Mouse (Mus musculus) myocyte (in vitro differentiated cells): ENCODE measurements around the gene Unc45a. TPM values are rescaled to one million over a fixed set of nuclear protein-coding genes. Genes with fewer than 3 reads are reported as not detected.

Source experiments
- H3K27me3 ChIP-seq: one replicate; pipeline ENCODE4 v1.6.1; 2011; ENCODE audit not compliant: control insufficient read depth, insufficient read depth, insufficient read length
- H3K36me3 ChIP-seq: one replicate; pipeline ENCODE4 v1.6.1; 2011; ENCODE audit not compliant: control insufficient read depth, insufficient read depth
- H3K4me2 ChIP-seq: one replicate; pipeline ENCODE4 v1.6.1; 2011; ENCODE audit warnings: low read depth, control low read depth
- H3K4me3 ChIP-seq: one replicate; pipeline ENCODE4 v1.5.1; 2011; ENCODE audit warnings: mild to moderate bottlenecking, control low read depth, moderate library complexity
- H3K79me2 ChIP-seq: one replicate; pipeline ENCODE4 v1.6.1; 2011; ENCODE audit not compliant: control insufficient read depth, insufficient read depth
- H3ac ChIP-seq: one replicate; pipeline ENCODE4 v1.6.1; 2011; ENCODE audit not compliant: control insufficient read depth, insufficient read length
- CEBPB ChIP-seq: IDR thresholded peaks from 2 replicates; pipeline ENCODE4 v1.6.1; 2011; ENCODE audit warnings: mild to moderate bottlenecking, moderate library complexity; ENCODE audit not compliant: poor library complexity, insufficient read depth, severe bottlenecking
- E2F4 ChIP-seq: IDR thresholded peaks from one replicate; pipeline ENCODE4 v1.6.1; 2011; ENCODE audit warnings: mild to moderate bottlenecking, control low read depth, moderate library complexity; ENCODE audit not compliant: insufficient read depth
- MAX ChIP-seq: IDR thresholded peaks from one replicate; pipeline ENCODE4 v1.6.1; 2011; ENCODE audit warnings: low read depth, mild to moderate bottlenecking, control low read depth
- MYOD1 ChIP-seq, 3 experiments: IDR thresholded peaks; one replicate each; pipeline ENCODE4 v1.6.1; 2011; ENCODE audit warnings: control low read depth in 2 of 3, low read depth in 2 of 3, mild to moderate bottlenecking in 2 of 3, moderate library complexity in 1 of 3; ENCODE audit not compliant: insufficient read length in 2 of 3, control insufficient read depth in 1 of 3
- MYOG ChIP-seq, 3 experiments: IDR thresholded peaks; one replicate each; pipeline ENCODE4 v1.6.1; 2011; ENCODE audit warnings: control low read depth in 2 of 3, low read depth in 2 of 3, mild to moderate bottlenecking in 2 of 3; ENCODE audit not compliant: insufficient read length in 2 of 3, control insufficient read depth in 1 of 3, insufficient read depth in 1 of 3
- POLR2A ChIP-seq: IDR thresholded peaks from one replicate; pipeline ENCODE4 v1.6.1; 2011; ENCODE audit warnings: low read depth, mild to moderate bottlenecking, control low read depth, moderate library complexity; ENCODE audit not compliant: insufficient read length
- POLR2AphosphoS2 ChIP-seq: IDR thresholded peaks from one replicate; pipeline ENCODE4 v1.6.1; 2011; ENCODE audit warnings: low read depth, control low read depth; ENCODE audit not compliant: insufficient read length
- REST ChIP-seq: IDR thresholded peaks from one replicate; pipeline ENCODE4 v1.6.1; 2011; ENCODE audit warnings: mild to moderate bottlenecking, control low read depth, moderate library complexity; ENCODE audit not compliant: insufficient read depth, insufficient read length
- SRF ChIP-seq: IDR thresholded peaks from one replicate; pipeline ENCODE4 v1.6.1; 2011; ENCODE audit warnings: low read depth; ENCODE audit not compliant: control insufficient read depth, insufficient read length
- TCF12 ChIP-seq: IDR thresholded peaks from one replicate; pipeline ENCODE4 v1.6.1; 2011; ENCODE audit warnings: mild to moderate bottlenecking, control low read depth; ENCODE audit not compliant: poor library complexity, insufficient read depth, severe bottlenecking
- TCF3 ChIP-seq: IDR thresholded peaks from one replicate; pipeline ENCODE4 v1.6.1; 2011; ENCODE audit warnings: low read depth, control low read depth; ENCODE audit not compliant: insufficient read length
- USF1 ChIP-seq: IDR thresholded peaks from one replicate; pipeline ENCODE4 v1.6.1; 2011; ENCODE audit warnings: low read depth, mild to moderate bottlenecking, control low read depth, moderate library complexity
- polyA plus RNA-seq: library from polyadenylated mRNA; unstranded; fragments of >200 nt; fragmentation: generic; extraction: Trizol; gene quantifications from one replicate; pipeline ENCODE4 v1.2.1, GENCODE M21; 2012; ENCODE audit warnings: missing spikeins

Gene Unc45a
- polyA plus RNA-seq, 1 experiment: 38.4 TPM

DNA sequence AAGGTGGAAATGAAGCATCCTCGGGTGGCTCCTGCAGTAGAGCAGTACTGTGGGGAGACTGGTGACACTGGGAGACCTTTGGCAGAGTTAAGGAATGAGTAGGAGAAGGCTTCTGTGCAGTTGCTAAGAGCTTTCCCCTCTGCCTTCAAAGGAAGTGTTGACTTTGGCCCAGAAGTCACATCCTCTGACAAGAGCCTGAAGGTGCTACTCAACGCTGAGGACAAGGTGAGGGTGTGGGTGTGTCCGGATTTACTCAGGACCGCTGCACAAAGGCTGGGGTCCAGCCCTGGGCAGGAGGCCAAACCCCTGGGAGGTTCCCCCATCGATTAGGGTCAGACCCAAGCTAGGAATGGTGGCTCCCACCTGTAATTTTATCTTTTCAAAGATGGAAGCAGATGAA lies 56.4 kb downstream of the Unc45a start:
- Histone ChIP-seq H3K79me2 (no peaks in the 10 kb centered on the region), H3K4me2 (no peak overlapping the region), H3K4me3 (no peak overlapping the region), H3K27me3 (no peaks in the 10 kb centered on the region), H3K36me3 (peaks cover 30% of the 10 kb centered on the region), H3ac (no peak overlapping the region)
- TF ChIP-seq SRF (no peak), USF1 (no peak), MAX (no peak), CEBPB (no peak), MYOD1 (IDR thresholded peaks at IDR 0.05; ENCODE audit: control insufficient read depth in 1 of 3, insufficient read length in 2 of 3, low read depth in 2 of 3) (no peak), TCF12 (no peak), REST (no peak), MYOG (IDR thresholded peaks at IDR 0.05; ENCODE audit: control insufficient read depth in 1 of 3, insufficient read depth in 1 of 3, insufficient read length in 2 of 3, low read depth in 2 of 3) (no peak), POLR2A (no peak), POLR2AphosphoS2 (no peak), E2F4 (no peak)

DNA sequence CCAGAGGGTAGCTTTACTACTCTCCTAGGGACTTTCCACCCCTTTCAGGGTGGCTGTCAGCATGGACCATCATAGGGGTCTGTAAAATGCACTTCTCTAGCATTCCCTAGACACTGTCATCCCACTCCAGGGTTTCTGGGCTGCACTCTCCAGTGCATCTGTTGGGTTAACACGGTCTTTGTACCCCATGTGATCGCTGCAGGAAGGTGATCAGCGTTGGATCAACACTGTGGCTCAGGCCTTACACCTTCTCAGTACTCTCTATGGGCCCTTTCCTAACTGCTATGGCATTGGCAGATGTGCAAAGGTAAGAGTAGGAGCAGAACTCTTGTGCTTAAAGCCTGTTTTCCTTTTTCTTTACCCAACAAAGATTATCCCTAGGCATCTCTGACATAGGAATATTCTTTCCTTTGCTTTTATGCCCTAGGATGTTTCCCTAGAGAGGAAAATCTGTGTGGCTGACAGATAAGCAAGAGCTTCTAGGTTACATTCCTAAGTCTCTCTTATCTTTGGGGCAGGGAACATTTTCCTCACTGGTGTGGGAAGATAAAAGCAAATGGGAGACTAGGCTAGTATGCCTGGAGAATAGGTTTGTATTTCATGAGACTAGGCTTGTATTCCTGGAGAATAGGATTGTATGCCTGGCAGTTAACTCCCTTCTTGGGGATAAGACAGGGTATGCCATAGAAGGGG lies 57.4 kb downstream of the Unc45a start:
- Histone ChIP-seq H3K27me3 (no peaks in the 10 kb centered on the region), H3K79me2 (no peaks in the 10 kb centered on the region), H3K4me2 (no peak overlapping the region), H3K4me3 (no peak overlapping the region), H3ac (no peak overlapping the region), H3K36me3 (peaks cover 31% of the 10 kb centered on the region)
- TF ChIP-seq SRF: no peak
- TF ChIP-seq MYOD1 (IDR thresholded peaks at IDR 0.05; ENCODE audit: control insufficient read depth in 1 of 3, insufficient read length in 2 of 3, low read depth in 2 of 3): no peak

DNA sequence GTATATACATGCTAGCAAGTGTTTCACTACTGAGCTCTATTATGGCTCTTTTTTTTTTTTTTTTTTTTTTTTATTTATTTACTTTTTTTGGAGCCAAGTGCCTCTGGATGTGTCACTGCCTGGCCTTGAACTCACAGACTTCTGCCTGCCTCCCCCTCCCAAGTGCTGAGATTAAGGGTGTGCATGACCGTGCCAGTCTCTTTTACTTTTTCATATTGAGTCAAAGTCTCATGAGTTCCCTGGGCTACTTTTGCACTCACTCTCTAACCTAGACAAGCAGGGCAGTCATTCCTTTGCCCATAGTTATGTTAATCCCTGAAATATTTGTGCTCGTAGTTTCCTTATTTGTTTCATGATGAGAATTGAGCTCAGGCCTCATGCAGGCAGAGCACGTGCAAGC lies 59.2 kb downstream of the Unc45a start:
- H3K4me2 ChIP-seq: no peak overlapping the region
- peaks cover 45% of the 10 kb centered on the region for H3K36me3 ChIP-seq
- H3K27me3 ChIP-seq: no peaks in the 10 kb centered on the region
- no peak for TF ChIP-seq CEBPB
- no peak for TF ChIP-seq TCF12
- no peak for TF ChIP-seq MYOD1 (IDR thresholded peaks at IDR 0.05; ENCODE audit: control insufficient read depth in 1 of 3, insufficient read length in 2 of 3, low read depth in 2 of 3)
- TF ChIP-seq SRF: no peak
- TF ChIP-seq POLR2AphosphoS2: no peak
- TF ChIP-seq E2F4: no peak
- TF ChIP-seq MAX: no peak
- no peak for TF ChIP-seq MYOG (IDR thresholded peaks at IDR 0.05; ENCODE audit: control insufficient read depth in 1 of 3, insufficient read depth in 1 of 3, insufficient read length in 2 of 3, low read depth in 2 of 3)
- TF ChIP-seq USF1: no peak
- TF ChIP-seq TCF3: no peak
- no peak for TF ChIP-seq REST
- TF ChIP-seq POLR2A: no peak
- no peak overlapping the region for H3K4me3 ChIP-seq
- no peak overlapping the region for H3ac ChIP-seq
- no peaks in the 10 kb centered on the region for H3K79me2 ChIP-seq

DNA sequence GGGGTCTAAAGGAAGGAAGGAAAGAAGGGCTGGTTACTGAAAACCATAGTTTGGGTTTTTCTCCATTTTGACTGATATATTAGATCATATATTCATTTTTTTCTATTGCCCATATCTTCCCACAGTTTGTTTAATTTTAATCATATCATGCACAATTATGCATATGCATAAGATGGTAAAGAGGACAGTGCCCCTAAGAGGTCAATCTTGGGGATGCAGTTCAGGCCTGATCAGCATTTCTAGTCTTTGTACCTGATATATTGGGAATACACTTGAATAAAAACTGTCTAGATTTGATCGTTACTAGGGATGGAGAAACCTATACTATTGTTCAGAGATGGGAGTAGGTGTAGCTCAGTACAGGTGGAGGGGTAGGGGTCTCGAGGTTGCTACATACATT lies 59.8 kb downstream of the Unc45a start:
- H3ac ChIP-seq: no peak overlapping the region
- H3K4me3 ChIP-seq: no peak overlapping the region
- H3K36me3 ChIP-seq: peaks cover 47% of the 10 kb centered on the region
- no peak overlapping the region for H3K4me2 ChIP-seq
- TF ChIP-seq E2F4: no peak
- no peak for TF ChIP-seq TCF3
- no peak for TF ChIP-seq CEBPB
- no peak for TF ChIP-seq POLR2A
- TF ChIP-seq TCF12: no peak
- no peak for TF ChIP-seq USF1
- TF ChIP-seq MAX: no peak
- no peak for TF ChIP-seq MYOG (IDR thresholded peaks at IDR 0.05; ENCODE audit: control insufficient read depth in 1 of 3, insufficient read depth in 1 of 3, insufficient read length in 2 of 3, low read depth in 2 of 3)
- no peak for TF ChIP-seq SRF
- TF ChIP-seq MYOD1 (IDR thresholded peaks at IDR 0.05; ENCODE audit: control insufficient read depth in 1 of 3, insufficient read length in 2 of 3, low read depth in 2 of 3): no peak
- TF ChIP-seq REST: no peak
- no peak for TF ChIP-seq POLR2AphosphoS2
- H3K27me3 ChIP-seq: no peaks in the 10 kb centered on the region
- no peaks in the 10 kb centered on the region for H3K79me2 ChIP-seq

DNA sequence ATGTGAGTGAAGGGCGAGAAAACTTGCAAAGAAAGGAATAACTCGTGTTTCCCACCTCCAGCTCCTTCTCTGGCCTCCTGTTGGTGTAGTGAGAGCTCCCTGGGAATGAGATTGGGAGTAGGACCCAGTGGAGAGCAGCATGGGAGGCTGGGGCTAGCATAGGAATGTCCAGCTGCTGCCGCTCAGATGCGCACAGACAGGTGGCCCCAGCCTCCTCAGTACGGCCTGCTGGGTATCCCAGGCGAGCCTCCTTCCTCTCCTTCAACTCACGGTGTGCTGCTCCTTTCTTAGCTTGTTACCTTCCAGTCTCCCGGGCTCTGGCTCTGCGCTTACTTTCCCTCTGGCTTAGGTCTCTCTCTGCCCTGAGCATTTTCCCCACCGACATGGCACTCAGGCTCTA lies 60.8 kb downstream of the Unc45a start:
- no peaks in the 10 kb centered on the region for H3K27me3 ChIP-seq
- no peak overlapping the region for H3K4me3 ChIP-seq
- no peak overlapping the region for H3ac ChIP-seq
- no peaks in the 10 kb centered on the region for H3K79me2 ChIP-seq
- peaks cover 45% of the 10 kb centered on the region for H3K36me3 ChIP-seq
- no peak for TF ChIP-seq POLR2A
- TF ChIP-seq E2F4: no peak
- TF ChIP-seq MYOG (IDR thresholded peaks at IDR 0.05; ENCODE audit: control insufficient read depth in 1 of 3, insufficient read depth in 1 of 3, insufficient read length in 2 of 3, low read depth in 2 of 3): peak in 2 of 3 experiments; percentile 68 to 80
- TF ChIP-seq MYOD1 (IDR thresholded peaks at IDR 0.05; ENCODE audit: control insufficient read depth in 1 of 3, insufficient read length in 2 of 3, low read depth in 2 of 3): peak in 2 of 3 experiments; percentile 82
- TF ChIP-seq MAX: no peak
- no peak overlapping the region for H3K4me2 ChIP-seq
